Mouse (Mus musculus): Measurements from ENCODE around the gene Tbc1d9. TPM values are rescaled to one million over a fixed set of nuclear protein-coding genes. Genes with fewer than 3 reads are reported as not detected.

Gene Tbc1d9
- polyA plus RNA-seq, 1 experiment from 2014 or later = 23.0 TPM

GRCm38 (mm10) chr8:83155110-83155509 is 10.0 kb upstream of the Tbc1d9 start:
- DNase-seq (ENCODE audit: low spot score) (no peak), ATAC-seq (ENCODE audit: low FRiP score) (no peak)
- Histone ChIP-seq H3K4me3 (replicated peaks; ENCODE audit: low read length) (no peak overlapping the region), H3K27me3 (ENCODE audit: control insufficient read depth, insufficient read depth, low read length) (no peaks in the 10 kb centered on the region), H3K9me3 (ENCODE audit: control insufficient read depth, low read length) (no peaks in the 10 kb centered on the region), H3K4me1 (replicated peaks; ENCODE audit: control insufficient read depth, insufficient read depth, low read length) (no peaks in the 10 kb centered on the region), H3K27ac (no peak overlapping the region), H3K4me2 (replicated peaks) (no peak overlapping the region), H3K9ac (no peak overlapping the region), H3K36me3 (replicated peaks; ENCODE audit: control insufficient read depth, insufficient read depth) (no peaks in the 10 kb centered on the region)
- 48% methylated on average over 4 of the region's 4 CpGs for WGBS

- Histone ChIP-seq H3K36me3 (replicated peaks; ENCODE audit: control insufficient read depth, insufficient read depth) (no peaks in the 10 kb centered on the region), H3K9ac (no peak overlapping the region), H3K4me2 (replicated peaks) (no peak overlapping the region), H3K9me3 (ENCODE audit: control insufficient read depth, low read length) (no peaks in the 10 kb centered on the region), H3K27me3 (ENCODE audit: control insufficient read depth, insufficient read depth, low read length) (no peaks in the 10 kb centered on the region), H3K4me1 (replicated peaks; ENCODE audit: control insufficient read depth, insufficient read depth, low read length) (no peaks in the 10 kb centered on the region), H3K4me3 (replicated peaks; ENCODE audit: low read length) (no peak overlapping the region), H3K27ac (no peak overlapping the region)
- ATAC-seq (ENCODE audit: low FRiP score) (no peak), DNase-seq (ENCODE audit: low spot score) (no peak)
- WGBS = 74% methylated on average over 3 of the region's 3 CpGs
Measured at GRCm38 (mm10) chr8:83158971-83159370, 6.2 kb upstream of the Tbc1d9 start.

- Histone ChIP-seq H3K27me3 (ENCODE audit: control insufficient read depth, insufficient read depth, low read length) (no peaks in the 10 kb centered on the region), H3K4me3 (replicated peaks; ENCODE audit: low read length) (no peak overlapping the region), H3K27ac (no peak overlapping the region), H3K9ac (no peak overlapping the region), H3K4me2 (replicated peaks) (no peak overlapping the region), H3K4me1 (replicated peaks; ENCODE audit: control insufficient read depth, insufficient read depth, low read length) (0 out of 2 replicates have a peak, but pooled peaks cover 3% of the 10 kb centered on the region), H3K9me3 (ENCODE audit: control insufficient read depth, low read length) (no peaks in the 10 kb centered on the region), H3K36me3 (replicated peaks; ENCODE audit: control insufficient read depth, insufficient read depth) (no peaks in the 10 kb centered on the region)
- no peak for DNase-seq (ENCODE audit: low spot score)
- WGBS = 44% methylated on average over 1 of the region's 1 CpGs
- no peak for ATAC-seq (ENCODE audit: low FRiP score)
Measured at GRCm38 (mm10) chr8:83159615-83160014, 5.5 kb upstream of the Tbc1d9 start.

- no peak overlapping the region for H3K9ac ChIP-seq
- H3K4me1 ChIP-seq (replicated peaks; ENCODE audit: control insufficient read depth, insufficient read depth, low read length) = 0 out of 2 replicates have a peak, but pooled peaks cover 6% of the 10 kb centered on the region
- 74% methylated on average over 2 of the region's 2 CpGs for WGBS
- no peak overlapping the region for H3K4me3 ChIP-seq (replicated peaks; ENCODE audit: low read length)
- H3K27me3 ChIP-seq (ENCODE audit: control insufficient read depth, insufficient read depth, low read length) = no peaks in the 10 kb centered on the region
- H3K9me3 ChIP-seq (ENCODE audit: control insufficient read depth, low read length) = no peaks in the 10 kb centered on the region
- ATAC-seq (ENCODE audit: low FRiP score) (no peak), DNase-seq (ENCODE audit: low spot score) (no peak)
- H3K4me2 ChIP-seq (replicated peaks) = no peak overlapping the region
- no peaks in the 10 kb centered on the region for H3K36me3 ChIP-seq (replicated peaks; ENCODE audit: control insufficient read depth, insufficient read depth)
- H3K27ac ChIP-seq = no peak overlapping the region
Measured at GRCm38 (mm10) chr8:83160613-83161012, 4.5 kb upstream of the Tbc1d9 start.

GRCm38 (mm10) chr8:83165931-83166867 is 1.0 kb downstream of the Tbc1d9 start, which contains the start of gene Gm10645:
Gm10645 (minus strand) TSS chr8:83166170.
- H3K9ac ChIP-seq = peak within 1 kb of the TSS; percentile 99
- H3K9me3 ChIP-seq (ENCODE audit: control insufficient read depth, low read length) = no peaks in the 10 kb centered on the region
- peak; percentile 51 for DNase-seq (ENCODE audit: low spot score)
- no peaks in the 10 kb centered on the region for H3K27me3 ChIP-seq (ENCODE audit: control insufficient read depth, insufficient read depth, low read length)
- peak; percentile 67 for ATAC-seq (ENCODE audit: low FRiP score)
- peak within 1 kb of the TSS; percentile 92 for H3K4me3 ChIP-seq (replicated peaks; ENCODE audit: low read length)
- H3K4me1 ChIP-seq (replicated peaks; ENCODE audit: control insufficient read depth, insufficient read depth, low read length) = peaks cover 34% of the 10 kb centered on the region
- 2% methylated on average over 51 of the region's 54 CpGs for WGBS
- peak within 1 kb of the TSS; percentile 83 for H3K4me2 ChIP-seq (replicated peaks)
- peak within 1 kb of the TSS; percentile 94 for H3K27ac ChIP-seq
- H3K36me3 ChIP-seq (replicated peaks; ENCODE audit: control insufficient read depth, insufficient read depth) = no peaks in the 10 kb centered on the region

- ATAC-seq (ENCODE audit: low FRiP score) (no peak), DNase-seq (ENCODE audit: low spot score) (no peak)
- peaks cover 35% of the 10 kb centered on the region for H3K4me1 ChIP-seq (replicated peaks; ENCODE audit: control insufficient read depth, insufficient read depth, low read length)
- H3K27ac ChIP-seq = no peak overlapping the region
- H3K4me3 ChIP-seq (replicated peaks; ENCODE audit: low read length) = peak overlapping the region; percentile 92
- peak overlapping the region; percentile 99 for H3K9ac ChIP-seq
- H3K4me2 ChIP-seq (replicated peaks) = peak overlapping the region; percentile 83
- 11% methylated on average over 3 of the region's 3 CpGs for WGBS
- H3K9me3 ChIP-seq (ENCODE audit: control insufficient read depth, low read length) = no peaks in the 10 kb centered on the region
- no peaks in the 10 kb centered on the region for H3K36me3 ChIP-seq (replicated peaks; ENCODE audit: control insufficient read depth, insufficient read depth)
- no peaks in the 10 kb centered on the region for H3K27me3 ChIP-seq (ENCODE audit: control insufficient read depth, insufficient read depth, low read length)
Measured at GRCm38 (mm10) chr8:83167932-83168331, 2.8 kb downstream of the Tbc1d9 start.

GRCm38 (mm10) chr8:83169127-83169526 is 4.0 kb downstream of the Tbc1d9 start:
- Histone ChIP-seq H3K4me2 (replicated peaks) (0 out of 2 replicates have a peak overlapping the region, but pooled peaks have one; percentile 83), H3K9me3 (ENCODE audit: control insufficient read depth, low read length) (no peaks in the 10 kb centered on the region), H3K4me3 (replicated peaks; ENCODE audit: low read length) (no peak overlapping the region), H3K4me1 (replicated peaks; ENCODE audit: control insufficient read depth, insufficient read depth, low read length) (peaks cover 35% of the 10 kb centered on the region), H3K27me3 (ENCODE audit: control insufficient read depth, insufficient read depth, low read length) (no peaks in the 10 kb centered on the region), H3K36me3 (replicated peaks; ENCODE audit: control insufficient read depth, insufficient read depth) (no peaks in the 10 kb centered on the region), H3K9ac (no peak overlapping the region), H3K27ac (no peak overlapping the region)
- WGBS = 88% methylated on average over 3 of the region's 3 CpGs
- ATAC-seq (ENCODE audit: low FRiP score) (no peak), DNase-seq (ENCODE audit: low spot score) (no peak)

GRCm38 (mm10) chr8:83169709-83170108 is 4.6 kb downstream of the Tbc1d9 start:
- peaks cover 31% of the 10 kb centered on the region for H3K4me1 ChIP-seq (replicated peaks; ENCODE audit: control insufficient read depth, insufficient read depth, low read length)
- DNase-seq (ENCODE audit: low spot score) (no peak), ATAC-seq (ENCODE audit: low FRiP score) (no peak)
- no peak overlapping the region for H3K4me3 ChIP-seq (replicated peaks; ENCODE audit: low read length)
- no peaks in the 10 kb centered on the region for H3K36me3 ChIP-seq (replicated peaks; ENCODE audit: control insufficient read depth, insufficient read depth)
- no peaks in the 10 kb centered on the region for H3K9me3 ChIP-seq (ENCODE audit: control insufficient read depth, low read length)
- no peak overlapping the region for H3K9ac ChIP-seq
- no peaks in the 10 kb centered on the region for H3K27me3 ChIP-seq (ENCODE audit: control insufficient read depth, insufficient read depth, low read length)
- no peak overlapping the region for H3K27ac ChIP-seq
- no peak overlapping the region for H3K4me2 ChIP-seq (replicated peaks)
- WGBS = 94% methylated on average over 2 of the region's 2 CpGs

- Histone ChIP-seq H3K9me3 (ENCODE audit: control insufficient read depth, low read length) (no peaks in the 10 kb centered on the region), H3K4me3 (replicated peaks; ENCODE audit: low read length) (no peak overlapping the region), H3K4me1 (replicated peaks; ENCODE audit: control insufficient read depth, insufficient read depth, low read length) (peaks cover 29% of the 10 kb centered on the region), H3K27me3 (ENCODE audit: control insufficient read depth, insufficient read depth, low read length) (no peaks in the 10 kb centered on the region), H3K27ac (no peak overlapping the region), H3K9ac (no peak overlapping the region), H3K4me2 (replicated peaks) (no peak overlapping the region), H3K36me3 (replicated peaks; ENCODE audit: control insufficient read depth, insufficient read depth) (no peaks in the 10 kb centered on the region)
- WGBS = 37% methylated on average over 6 of the region's 6 CpGs
- ATAC-seq (ENCODE audit: low FRiP score) (no peak), DNase-seq (ENCODE audit: low spot score) (no peak)
Measured at GRCm38 (mm10) chr8:83170894-83171293, 5.7 kb downstream of the Tbc1d9 start.
